Mouse (Mus musculus): ENCODE measurements at regions not wholly inside any gene's neighbourhood (a gene's known extent, or its start where the extent isn't known, plus 50 kb on each side); places are given as distances from the start of the nearest gene placed in this dataset.

- H3K27ac ChIP-seq (ENCODE audit: low read depth): no peak overlapping the region
- H3K4me1 ChIP-seq (ENCODE audit: control insufficient read depth, insufficient read depth): no peaks in the 10 kb centered on the region
- H3K4me2 ChIP-seq (ENCODE audit: low read depth, low read length): no peak overlapping the region
- no peaks in the 10 kb centered on the region for H3K36me3 ChIP-seq (replicated peaks; ENCODE audit: control insufficient read depth, insufficient read depth, low read length)
- H3K9ac ChIP-seq (replicated peaks; ENCODE audit: low read depth, low read length): no peak overlapping the region
- no peaks in the 10 kb centered on the region for H3K9me3 ChIP-seq (replicated peaks; ENCODE audit: control insufficient read depth, low read length)
- no peak for TF ChIP-seq CTCF (IDR thresholded peaks at IDR 0.05; ENCODE audit: low read depth)
- no peak for TF ChIP-seq EP300 (IDR thresholded peaks at IDR 0.05; ENCODE audit: low read depth)
- ATAC-seq (ENCODE audit: insufficient read depth, low read depth) (no peak), DNase-seq (ENCODE audit: low spot score) (no peak)
- WGBS: 88% methylated on average over 4 of the region's 4 CpGs
- H3K4me3 ChIP-seq (ENCODE audit: low read depth, low read length): no peak overlapping the region
- H3K27me3 ChIP-seq (ENCODE audit: control insufficient read depth, insufficient read depth, low read length): no peaks in the 10 kb centered on the region
These were observed 78.6 kb upstream of the Maf start for GRCm38 (mm10) chr8:115786185-115786584.

GRCm38 (mm10) chr8:115785769-115786168 lies 78.2 kb upstream of the Maf start:
- Histone ChIP-seq H3K9ac (replicated peaks; ENCODE audit: low read depth, low read length) (no peak overlapping the region), H3K36me3 (replicated peaks; ENCODE audit: control insufficient read depth, insufficient read depth, low read length) (no peaks in the 10 kb centered on the region), H3K4me1 (ENCODE audit: control insufficient read depth, insufficient read depth) (no peaks in the 10 kb centered on the region), H3K27me3 (ENCODE audit: control insufficient read depth, insufficient read depth, low read length) (no peaks in the 10 kb centered on the region), H3K9me3 (replicated peaks; ENCODE audit: control insufficient read depth, low read length) (no peaks in the 10 kb centered on the region), H3K27ac (ENCODE audit: low read depth) (no peak overlapping the region), H3K4me2 (ENCODE audit: low read depth, low read length) (no peak overlapping the region), H3K4me3 (ENCODE audit: low read depth, low read length) (no peak overlapping the region)
- DNase-seq (ENCODE audit: low spot score) (no peak), ATAC-seq (ENCODE audit: insufficient read depth, low read depth) (no peak)
- 88% methylated on average over 3 of the region's 3 CpGs for WGBS
- TF ChIP-seq EP300 (IDR thresholded peaks at IDR 0.05; ENCODE audit: low read depth) (no peak), CTCF (IDR thresholded peaks at IDR 0.05; ENCODE audit: low read depth) (no peak)

- ATAC-seq (ENCODE audit: insufficient read depth, low read depth) (no peak), DNase-seq (ENCODE audit: low spot score) (no peak)
- no peaks in the 10 kb centered on the region for H3K4me1 ChIP-seq (ENCODE audit: control insufficient read depth, insufficient read depth)
- no peaks in the 10 kb centered on the region for H3K9me3 ChIP-seq (replicated peaks; ENCODE audit: control insufficient read depth, low read length)
- no peak overlapping the region for H3K9ac ChIP-seq (replicated peaks; ENCODE audit: low read depth, low read length)
- H3K4me3 ChIP-seq (ENCODE audit: low read depth, low read length): no peak overlapping the region
- 80% methylated on average over 6 of the region's 6 CpGs for WGBS
- no peaks in the 10 kb centered on the region for H3K27me3 ChIP-seq (ENCODE audit: control insufficient read depth, insufficient read depth, low read length)
- no peaks in the 10 kb centered on the region for H3K36me3 ChIP-seq (replicated peaks; ENCODE audit: control insufficient read depth, insufficient read depth, low read length)
- H3K4me2 ChIP-seq (ENCODE audit: low read depth, low read length): no peak overlapping the region
- TF ChIP-seq CTCF (IDR thresholded peaks at IDR 0.05; ENCODE audit: low read depth) (no peak), EP300 (IDR thresholded peaks at IDR 0.05; ENCODE audit: low read depth) (no peak)
- no peak overlapping the region for H3K27ac ChIP-seq (ENCODE audit: low read depth)
These were observed 75.8 kb upstream of the Maf start for GRCm38 (mm10) chr8:115783364-115783763.

- Histone ChIP-seq H3K4me3 (ENCODE audit: low read depth, low read length) (no peak overlapping the region), H3K9ac (replicated peaks; ENCODE audit: low read depth, low read length) (no peak overlapping the region), H3K4me1 (ENCODE audit: control insufficient read depth, insufficient read depth) (no peaks in the 10 kb centered on the region), H3K36me3 (replicated peaks; ENCODE audit: control insufficient read depth, insufficient read depth, low read length) (no peaks in the 10 kb centered on the region), H3K9me3 (replicated peaks; ENCODE audit: control insufficient read depth, low read length) (no peaks in the 10 kb centered on the region), H3K27me3 (ENCODE audit: control insufficient read depth, insufficient read depth, low read length) (no peaks in the 10 kb centered on the region), H3K4me2 (ENCODE audit: low read depth, low read length) (no peak overlapping the region), H3K27ac (ENCODE audit: low read depth) (no peak overlapping the region)
- ATAC-seq (ENCODE audit: insufficient read depth, low read depth) (no peak), DNase-seq (ENCODE audit: low spot score) (no peak)
- no peak for TF ChIP-seq EP300 (IDR thresholded peaks at IDR 0.05; ENCODE audit: low read depth)
- no peak for TF ChIP-seq CTCF (IDR thresholded peaks at IDR 0.05; ENCODE audit: low read depth)
- 91% methylated on average over 1 of the region's 1 CpGs for WGBS
These were observed 70.8 kb upstream of the Maf start for GRCm38 (mm10) chr8:115778433-115778832.

- ATAC-seq (ENCODE audit: insufficient read depth, low read depth) (no peak), DNase-seq (ENCODE audit: low spot score) (no peak)
- Histone ChIP-seq H3K27ac (ENCODE audit: low read depth) (no peak overlapping the region), H3K4me2 (ENCODE audit: low read depth, low read length) (no peak overlapping the region), H3K4me3 (ENCODE audit: low read depth, low read length) (no peak overlapping the region), H3K9ac (replicated peaks; ENCODE audit: low read depth, low read length) (no peak overlapping the region), H3K36me3 (replicated peaks; ENCODE audit: control insufficient read depth, insufficient read depth, low read length) (no peaks in the 10 kb centered on the region), H3K27me3 (ENCODE audit: control insufficient read depth, insufficient read depth, low read length) (no peaks in the 10 kb centered on the region), H3K9me3 (replicated peaks; ENCODE audit: control insufficient read depth, low read length) (no peaks in the 10 kb centered on the region), H3K4me1 (ENCODE audit: control insufficient read depth, insufficient read depth) (no peaks in the 10 kb centered on the region)
- 69% methylated on average over 7 of the region's 7 CpGs for WGBS
- TF ChIP-seq EP300 (IDR thresholded peaks at IDR 0.05; ENCODE audit: low read depth): no peak
- no peak for TF ChIP-seq CTCF (IDR thresholded peaks at IDR 0.05; ENCODE audit: low read depth)
These were observed 63.5 kb upstream of the Maf start for GRCm38 (mm10) chr8:115771060-115771459.

GRCm38 (mm10) chr8:115768631-115769030 lies 61.0 kb upstream of the Maf start:
- no peaks in the 10 kb centered on the region for H3K27me3 ChIP-seq (ENCODE audit: control insufficient read depth, insufficient read depth, low read length)
- DNase-seq (ENCODE audit: low spot score): no peak
- WGBS: 84% methylated on average over 4 of the region's 4 CpGs
- no peaks in the 10 kb centered on the region for H3K36me3 ChIP-seq (replicated peaks; ENCODE audit: control insufficient read depth, insufficient read depth, low read length)
- H3K4me1 ChIP-seq (ENCODE audit: control insufficient read depth, insufficient read depth): no peaks in the 10 kb centered on the region
- no peaks in the 10 kb centered on the region for H3K9me3 ChIP-seq (replicated peaks; ENCODE audit: control insufficient read depth, low read length)
- ATAC-seq (ENCODE audit: insufficient read depth, low read depth): no peak
- H3K4me2 ChIP-seq (ENCODE audit: low read depth, low read length): no peak overlapping the region
- H3K27ac ChIP-seq (ENCODE audit: low read depth): no peak overlapping the region
- no peak overlapping the region for H3K4me3 ChIP-seq (ENCODE audit: low read depth, low read length)
- TF ChIP-seq CTCF (IDR thresholded peaks at IDR 0.05; ENCODE audit: low read depth): no peak
- TF ChIP-seq EP300 (IDR thresholded peaks at IDR 0.05; ENCODE audit: low read depth): no peak
- no peak overlapping the region for H3K9ac ChIP-seq (replicated peaks; ENCODE audit: low read depth, low read length)
